Mouse (Mus musculus): ENCODE data around the gene Rpn2. TPM values are rescaled to one million over a fixed set of nuclear protein-coding genes. Genes with fewer than 3 reads are reported as not detected.

Gene Rpn2
- total RNA-seq, 2 experiments from 2014 or later, result 85.1 to 94.2 TPM

DNA sequence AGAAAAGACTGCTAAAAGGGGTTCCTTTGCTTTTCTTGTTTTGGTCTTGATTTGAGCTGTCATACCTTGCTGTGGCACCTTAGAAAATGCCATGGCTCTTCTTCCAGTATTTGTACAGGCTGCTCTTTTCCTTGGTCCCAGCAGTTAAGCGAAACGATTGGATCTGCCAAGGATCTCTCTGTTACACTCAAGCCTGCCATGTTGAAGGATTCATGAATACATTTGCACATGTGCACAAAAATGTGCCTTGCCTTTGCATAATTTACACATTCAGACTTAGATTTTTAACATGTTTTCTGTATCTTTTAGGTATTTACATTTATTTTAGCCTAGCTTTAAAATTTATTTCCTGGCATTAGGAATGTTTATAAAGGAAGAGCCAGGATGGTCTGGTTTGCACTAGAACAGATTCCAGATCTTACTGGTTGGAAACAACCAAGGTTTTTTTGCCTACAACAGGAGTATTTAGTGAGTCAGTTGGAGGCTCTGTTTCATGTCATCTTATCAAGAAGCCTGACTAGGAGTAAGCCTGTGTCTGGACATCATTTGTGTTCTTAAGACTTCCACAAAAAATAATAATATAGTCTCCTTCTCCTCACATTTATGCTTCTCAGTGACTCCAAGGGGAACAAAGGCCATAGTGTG lies 29.6 kb downstream of the Rpn2 start:
- intact Hi-C loops (cut with DNase I), result no loop called here
- DNase-seq (ENCODE audit: low spot score), result no peak

DNA sequence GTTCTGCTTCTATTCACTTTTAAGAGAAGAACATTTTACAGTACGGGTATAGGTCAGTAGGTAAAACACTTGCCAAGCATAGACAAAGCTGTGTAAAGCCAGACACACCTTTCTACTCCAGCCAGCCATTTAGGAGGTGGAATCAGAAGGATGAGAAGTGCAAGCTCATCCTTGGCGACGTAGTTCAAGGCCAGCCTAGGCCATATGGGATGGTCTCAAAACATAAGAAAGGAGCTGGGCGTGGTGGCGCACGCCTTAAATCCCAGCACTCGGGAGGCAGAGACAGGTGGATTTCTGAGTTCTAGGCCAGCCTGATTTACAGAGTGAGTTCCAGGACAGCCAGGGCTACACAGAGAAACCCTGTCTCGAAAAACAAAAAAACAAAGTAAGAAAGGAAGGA lies 30.8 kb downstream of the Rpn2 start:
- intact Hi-C loops (cut with DNase I), result no loop called here
- no peak for DNase-seq (ENCODE audit: low spot score)

DNA sequence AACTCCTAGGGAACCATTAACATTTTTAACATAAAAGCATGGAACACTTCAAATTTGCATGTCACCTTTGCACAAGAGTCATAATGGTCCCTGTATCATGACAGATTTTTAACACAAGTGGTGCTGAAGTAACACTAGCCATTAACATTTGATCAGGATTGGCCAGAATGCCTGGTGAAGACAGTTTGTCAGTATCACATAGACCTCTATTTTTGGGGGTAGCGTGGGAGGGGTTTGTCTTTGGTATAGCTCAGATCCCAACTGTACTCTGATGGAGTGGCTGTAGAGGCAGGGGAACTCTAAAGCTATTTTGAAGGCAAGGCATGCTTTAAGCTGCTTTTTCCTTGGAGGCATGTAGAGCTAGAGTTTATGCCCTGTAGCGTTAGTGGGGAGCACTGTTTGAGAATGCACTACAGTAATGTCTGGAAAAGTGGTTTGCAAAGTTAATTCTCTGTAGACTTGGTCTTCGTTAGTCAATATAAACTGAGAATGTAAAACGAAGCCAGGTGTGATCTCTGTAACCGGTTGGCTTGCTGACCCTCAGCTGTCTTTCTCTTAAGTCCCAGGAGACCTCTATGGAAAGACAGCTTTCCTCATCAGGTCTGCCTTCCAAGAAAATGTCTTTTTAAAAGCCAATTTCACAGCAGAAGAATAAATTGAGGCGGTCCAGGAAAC lies 32.3 kb downstream of the Rpn2 start:
- DNase-seq (ENCODE audit: low spot score), result no peak
- intact Hi-C loops (cut with DNase I), result no loop called here

DNA sequence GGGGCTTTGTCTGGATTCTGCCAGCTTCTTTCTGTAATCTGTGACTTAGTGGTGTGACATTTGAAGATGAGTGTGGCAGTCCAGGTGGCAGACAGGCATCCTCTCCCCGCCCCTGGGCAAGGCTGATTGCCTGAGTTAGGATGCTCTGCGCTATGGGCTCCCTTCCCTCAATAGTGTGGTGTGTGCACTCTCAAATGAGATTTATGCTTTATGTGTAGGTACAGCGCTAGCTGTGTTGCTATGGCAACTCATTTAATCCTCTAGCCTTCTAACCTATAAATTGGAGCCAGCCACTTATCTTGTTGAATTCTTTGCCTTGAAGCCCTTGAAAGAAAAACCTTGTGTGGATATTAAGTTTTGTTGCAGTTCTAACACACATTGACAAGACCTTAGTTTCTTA lies 34.9 kb downstream of the Rpn2 start:
- no peak for DNase-seq (ENCODE audit: low spot score)
- intact Hi-C loops (cut with DNase I), result no loop called here

DNA sequence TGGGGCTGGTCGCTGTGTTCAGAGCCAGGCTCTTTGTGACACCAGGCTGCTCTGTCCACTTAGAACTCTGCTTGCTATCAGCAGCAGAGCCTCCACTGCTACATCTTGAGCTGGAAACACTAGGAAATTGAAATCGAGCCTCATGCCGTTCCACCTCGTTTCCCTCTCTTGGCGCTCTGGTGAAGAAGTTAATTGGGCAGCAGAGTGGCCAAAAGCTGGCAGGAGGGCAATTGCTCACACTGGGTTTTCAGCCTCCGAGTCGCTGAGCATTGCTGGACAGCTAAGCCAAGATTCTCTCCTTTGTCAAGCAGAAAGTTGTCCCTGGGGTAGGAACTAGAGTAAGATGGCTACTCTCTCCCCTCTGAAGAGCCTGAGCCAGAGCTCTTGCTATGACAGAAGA lies 35.5 kb downstream of the Rpn2 start:
- no peak for DNase-seq (ENCODE audit: low spot score)
- intact Hi-C loops (cut with DNase I), result no loop called here

DNA sequence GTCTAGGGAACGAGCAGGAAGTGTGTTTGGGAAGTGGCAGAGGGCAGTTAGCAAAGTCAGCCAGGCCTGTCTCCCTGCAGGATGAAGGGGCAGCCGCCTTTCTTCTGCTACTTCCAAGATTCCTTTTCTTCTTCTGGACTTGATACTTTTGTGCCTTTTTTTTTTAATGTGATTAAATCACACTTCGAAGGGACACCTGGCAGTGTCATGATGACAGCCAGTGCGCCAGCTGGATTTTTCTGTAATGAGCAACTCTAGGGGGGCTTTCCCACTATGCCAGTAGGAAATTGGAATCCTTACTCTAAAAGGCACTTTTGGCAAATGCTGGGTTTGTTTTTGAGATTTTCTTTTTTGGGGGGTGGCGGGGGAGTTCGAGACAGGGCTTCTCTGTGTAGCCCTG lies 36.7 kb downstream of the Rpn2 start:
- intact Hi-C loops (cut with DNase I), result no loop called here
- DNase-seq (ENCODE audit: low spot score), result no peak

DNA sequence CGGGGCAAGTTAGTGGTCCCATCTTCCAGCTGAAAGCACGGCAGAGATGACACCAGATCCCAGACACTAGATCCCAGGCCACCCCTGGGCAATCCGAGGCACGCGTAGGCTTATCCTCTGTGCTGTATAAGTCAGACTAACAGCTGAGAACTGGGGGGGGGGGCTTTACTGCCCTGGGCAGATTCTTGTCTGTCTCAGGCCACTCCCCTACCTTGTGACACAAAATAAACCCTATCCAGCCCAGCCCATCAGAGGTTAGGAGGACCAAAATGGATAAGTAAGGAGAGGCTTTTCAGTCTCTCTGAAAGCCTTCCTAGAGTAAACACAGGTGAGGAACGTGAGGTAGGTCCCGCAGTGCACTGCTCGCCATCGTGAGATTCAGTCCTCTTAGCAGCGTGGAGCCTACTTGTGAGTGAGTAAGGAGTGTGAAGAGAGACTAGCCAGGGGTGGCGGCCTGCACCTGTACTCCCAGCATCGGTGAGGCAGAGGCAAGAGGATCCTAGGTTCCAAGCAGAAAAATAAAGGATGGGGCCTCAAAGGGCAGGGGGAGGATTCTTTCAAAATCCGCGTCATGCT lies 37.6 kb downstream of the Rpn2 start:
- DNase-seq (ENCODE audit: low spot score), result no peak
- intact Hi-C loops (cut with DNase I), result no loop called here

DNA sequence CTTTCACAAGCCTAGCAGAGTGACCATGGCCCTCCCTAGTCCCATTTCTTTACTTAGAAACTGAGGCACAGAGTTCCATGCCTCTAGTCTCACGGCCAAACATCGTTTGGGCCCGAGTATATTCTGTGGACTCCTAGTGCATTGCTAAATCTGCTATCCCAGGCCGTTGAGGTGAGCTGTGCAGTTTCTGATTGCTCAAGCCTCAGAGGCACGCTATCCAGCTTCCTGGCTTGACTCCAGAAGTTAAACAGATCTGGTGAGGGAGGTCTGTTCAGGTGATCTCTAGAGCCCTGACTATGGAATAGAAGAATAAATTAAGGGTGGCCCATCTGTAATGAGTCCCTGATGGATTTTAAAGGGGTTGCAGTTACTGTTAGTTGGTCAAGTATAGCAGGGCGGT lies 38.4 kb downstream of the Rpn2 start:
- no peak for DNase-seq (ENCODE audit: low spot score)
- intact Hi-C loops (cut with DNase I), result no loop called here

DNA sequence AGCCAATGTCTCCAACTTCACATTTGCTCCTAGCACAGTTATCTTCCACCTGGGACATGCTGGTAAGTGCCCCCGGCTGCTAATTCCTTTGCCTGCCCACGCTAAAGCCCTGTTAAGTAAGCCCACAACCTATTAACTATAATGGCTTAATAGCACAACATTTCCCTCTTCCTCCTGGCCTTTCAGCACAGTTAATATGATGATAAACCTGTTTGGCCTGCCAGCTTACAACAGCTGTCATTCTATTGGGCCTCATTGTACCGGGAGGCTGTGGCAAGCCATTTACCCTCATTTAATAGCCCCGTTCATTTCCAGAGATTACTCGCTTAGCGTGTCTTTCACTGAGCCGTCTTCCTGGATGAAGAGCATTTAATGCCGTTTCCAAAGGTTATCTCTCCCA lies 41.3 kb downstream of the Rpn2 start:
- intact Hi-C loops (cut with DNase I), result no loop called here
- DNase-seq (ENCODE audit: low spot score), result no peak

DNA sequence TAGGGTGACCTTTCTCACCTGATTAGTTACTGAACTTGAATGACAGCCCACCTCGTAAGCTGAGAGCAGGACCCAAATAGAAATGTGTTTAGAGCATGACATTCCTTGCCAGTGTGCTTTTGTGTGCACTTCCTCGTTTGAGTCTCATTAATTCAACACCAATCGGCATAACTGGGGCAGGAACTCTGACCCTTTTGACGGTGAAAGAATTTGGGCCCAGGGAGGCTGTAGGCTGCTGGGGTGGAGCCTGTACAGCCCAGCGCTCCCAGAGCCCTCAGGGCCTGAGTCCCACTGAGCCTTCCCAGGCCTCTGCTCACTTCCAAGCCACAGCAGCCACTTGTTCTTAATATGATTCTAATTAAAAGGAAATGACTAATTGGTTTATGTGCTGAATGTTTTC lies 42.1 kb downstream of the Rpn2 start:
- DNase-seq (ENCODE audit: low spot score), result no peak
- intact Hi-C loops (cut with DNase I), result no loop called here

DNA sequence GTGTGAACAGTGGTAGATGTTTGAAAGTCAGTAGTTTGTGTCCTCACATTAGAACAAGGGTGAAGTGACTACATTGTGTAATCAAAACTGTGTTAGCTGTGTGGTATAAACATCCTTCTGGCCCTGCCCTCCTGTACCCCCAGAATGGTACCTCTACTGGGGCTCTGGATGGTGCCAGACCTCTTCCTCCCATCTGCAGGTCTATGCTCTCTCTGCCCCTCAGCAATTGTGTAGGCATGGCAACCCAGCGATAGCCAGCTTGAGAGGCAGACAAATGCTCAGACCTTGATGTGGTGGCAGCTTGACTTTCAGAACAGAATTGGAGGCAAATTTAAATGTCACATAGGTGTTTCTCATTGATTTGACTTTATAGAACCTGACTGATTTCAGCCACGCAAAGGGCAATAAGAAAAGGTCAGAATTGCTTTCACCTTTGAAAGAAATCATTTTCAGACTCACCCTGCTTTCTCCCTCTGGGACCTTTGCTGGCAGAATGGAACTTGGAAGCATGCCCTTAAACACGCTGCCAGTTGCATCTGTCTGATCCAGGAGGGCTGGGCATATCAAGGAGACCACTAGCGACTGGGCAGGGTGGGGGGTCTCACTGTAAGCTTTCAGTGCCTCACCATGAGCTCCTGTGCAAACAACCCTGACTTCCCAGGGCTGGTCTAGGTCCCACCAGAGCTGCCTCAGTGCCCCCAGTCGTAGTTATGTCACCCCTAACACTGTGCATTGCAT lies 43.4 kb downstream of the Rpn2 start:
- intact Hi-C loops (cut with DNase I), result no loop called here
- no peak for DNase-seq (ENCODE audit: low spot score)

DNA sequence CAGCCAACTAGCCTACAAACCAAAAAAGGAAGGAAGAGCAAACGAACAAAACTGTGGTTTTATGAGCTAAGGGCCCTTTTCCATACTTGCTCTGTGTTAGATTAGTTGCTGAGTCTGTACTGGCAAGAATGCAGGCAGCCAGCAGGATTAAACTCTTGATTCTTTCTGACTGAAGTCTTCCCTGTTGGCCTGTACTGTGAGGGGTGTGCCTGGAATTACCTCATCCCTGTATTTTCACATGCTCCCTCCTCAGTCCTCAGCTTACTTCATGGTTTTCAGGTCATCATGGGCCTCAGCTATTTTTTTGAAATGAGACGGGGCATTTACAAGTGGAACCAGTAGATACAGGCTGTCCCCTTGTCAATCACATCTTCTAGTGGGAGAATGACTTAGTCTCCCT lies 46.4 kb downstream of the Rpn2 start:
- DNase-seq (ENCODE audit: low spot score), result no peak
- intact Hi-C loops (cut with DNase I), result no loop called here

DNA sequence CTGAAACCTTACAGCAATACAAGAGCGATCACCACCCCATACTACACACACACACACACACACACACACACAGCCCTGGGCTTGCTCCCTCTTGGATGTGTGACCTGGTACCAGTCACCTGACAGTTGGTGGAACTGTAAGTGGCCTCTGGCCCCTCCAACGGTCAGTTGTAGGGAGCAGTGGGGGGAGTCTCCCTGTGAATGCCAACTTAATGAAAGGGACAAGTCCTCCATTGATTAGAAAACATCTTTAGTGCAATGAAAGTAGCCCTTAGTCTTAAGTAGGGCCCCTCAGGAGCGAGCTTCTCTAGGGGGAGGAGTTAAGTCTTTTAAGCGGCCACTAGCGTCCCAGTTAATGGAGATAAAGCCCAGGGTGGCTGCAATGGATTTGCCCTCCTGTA lies 49.3 kb downstream of the Rpn2 start:
- intact Hi-C loops (cut with DNase I), result no loop called here
- no peak for DNase-seq (ENCODE audit: low spot score)

DNA sequence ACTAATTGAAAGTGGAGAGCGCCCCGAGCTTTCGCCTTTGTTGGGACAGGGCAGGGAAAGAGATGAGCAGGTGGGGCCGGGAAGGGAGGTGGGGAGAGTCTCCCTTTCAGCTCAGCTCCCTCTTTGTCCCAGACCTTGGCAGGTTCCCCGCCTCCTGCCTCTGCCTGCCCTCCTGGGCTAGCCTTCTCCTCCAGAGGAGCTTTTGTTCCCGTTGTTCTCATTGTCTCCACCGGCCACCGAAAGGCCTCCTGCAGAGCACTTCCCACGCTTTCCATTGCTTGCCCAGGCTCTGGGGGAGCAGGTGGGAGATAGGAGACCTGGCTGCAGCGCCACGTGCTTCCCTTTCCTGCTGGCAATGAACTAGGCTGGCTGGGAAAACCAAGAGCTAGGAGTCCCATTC lies 49.8 kb downstream of the Rpn2 start:
- intact Hi-C loops (cut with DNase I), result no loop called here
- DNase-seq (ENCODE audit: low spot score), result no peak

DNA sequence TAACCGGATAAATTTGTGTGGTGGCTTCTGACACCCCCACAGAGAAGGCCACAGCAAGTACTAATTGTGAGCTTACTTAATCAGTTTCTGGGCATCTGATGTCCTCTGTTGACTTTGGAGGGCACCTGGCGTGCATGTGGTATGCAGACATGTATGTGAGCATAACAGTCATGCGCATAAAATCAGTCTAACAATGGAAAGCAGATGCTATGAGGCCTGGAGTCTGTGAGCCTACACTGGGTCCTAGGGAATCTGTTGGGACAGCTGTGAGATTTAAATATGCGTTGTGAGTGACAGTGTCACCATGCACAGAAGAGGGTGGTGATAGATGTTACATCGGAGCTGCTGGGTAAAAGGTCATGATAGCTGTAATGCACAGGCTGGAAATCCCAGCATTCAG lies 53.2 kb downstream of the Rpn2 start:
- DNase-seq (ENCODE audit: low spot score), result no peak
- intact Hi-C loops (cut with DNase I), result no loop called here

DNA sequence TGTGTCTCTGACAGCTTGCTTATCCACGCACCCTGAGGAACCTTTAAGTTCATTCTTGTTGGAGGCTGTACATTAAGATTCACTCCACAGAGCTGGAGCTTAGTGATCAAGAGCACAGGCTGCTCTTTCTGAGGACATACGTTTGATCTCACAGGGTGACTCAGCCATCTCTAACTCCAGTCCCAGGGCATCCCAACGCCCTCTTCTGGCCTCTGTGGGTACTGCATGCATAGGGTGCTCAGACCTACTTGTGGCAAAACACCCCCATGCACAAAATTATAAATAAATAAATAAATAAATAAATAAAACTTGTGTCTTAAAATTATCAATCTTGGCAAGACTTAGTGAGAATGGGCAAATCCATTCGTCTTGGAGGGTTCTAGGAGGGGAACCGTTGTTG lies 59.8 kb downstream of the Rpn2 start:
- intact Hi-C loops (cut with DNase I), result no loop called here
- no peak for DNase-seq (ENCODE audit: low spot score)

DNA sequence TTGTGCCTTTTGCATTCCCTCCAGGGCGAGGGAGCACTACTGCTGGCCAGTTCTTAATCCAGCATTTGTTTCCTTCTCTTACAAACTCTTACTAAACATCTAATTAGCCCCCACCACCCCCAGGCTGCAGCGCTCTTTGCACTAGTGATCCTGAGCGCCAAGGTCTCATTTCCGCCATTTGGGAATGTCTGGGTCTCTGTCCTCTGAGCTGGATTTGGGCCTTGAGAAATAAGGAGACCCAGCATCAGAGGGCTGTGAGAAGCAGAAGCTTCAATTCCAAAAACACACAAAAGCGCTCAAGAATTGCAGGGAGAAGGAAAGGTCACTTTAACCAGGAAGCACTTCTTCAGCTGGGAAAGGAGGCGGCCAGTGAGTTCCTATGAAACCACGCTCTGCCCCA lies 60.7 kb downstream of the Rpn2 start:
- DNase-seq (ENCODE audit: low spot score), result no peak
- intact Hi-C loops (cut with DNase I), result no loop called here

DNA sequence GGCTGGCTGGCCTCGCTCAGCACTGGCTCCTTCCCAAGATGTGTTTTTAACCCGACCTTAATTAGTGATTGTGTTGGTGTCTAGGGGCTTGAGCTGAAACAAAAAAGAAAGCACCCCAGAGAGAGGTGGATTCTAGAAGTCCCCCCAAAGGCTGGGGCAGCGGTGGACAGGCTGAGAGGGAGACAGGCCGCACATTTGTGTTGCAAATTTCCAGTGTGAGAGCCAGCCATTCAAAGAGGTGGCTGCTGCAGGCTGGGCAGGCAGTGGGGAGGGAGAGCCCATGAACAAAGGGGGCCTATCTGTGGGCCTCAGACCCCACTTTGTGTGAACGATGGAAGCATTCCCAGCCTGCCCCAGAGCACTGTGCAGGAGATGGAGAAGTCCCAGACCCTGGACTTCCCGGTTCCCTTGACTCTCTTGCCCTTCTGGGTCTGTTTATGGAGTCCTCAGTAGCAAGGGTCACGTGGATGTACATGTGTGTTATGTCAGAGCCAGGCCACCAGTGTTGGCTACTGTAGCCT lies 61.5 kb downstream of the Rpn2 start:
- intact Hi-C loops (cut with DNase I), result no loop called here
- DNase-seq (ENCODE audit: low spot score), result peak; percentile 28

DNA sequence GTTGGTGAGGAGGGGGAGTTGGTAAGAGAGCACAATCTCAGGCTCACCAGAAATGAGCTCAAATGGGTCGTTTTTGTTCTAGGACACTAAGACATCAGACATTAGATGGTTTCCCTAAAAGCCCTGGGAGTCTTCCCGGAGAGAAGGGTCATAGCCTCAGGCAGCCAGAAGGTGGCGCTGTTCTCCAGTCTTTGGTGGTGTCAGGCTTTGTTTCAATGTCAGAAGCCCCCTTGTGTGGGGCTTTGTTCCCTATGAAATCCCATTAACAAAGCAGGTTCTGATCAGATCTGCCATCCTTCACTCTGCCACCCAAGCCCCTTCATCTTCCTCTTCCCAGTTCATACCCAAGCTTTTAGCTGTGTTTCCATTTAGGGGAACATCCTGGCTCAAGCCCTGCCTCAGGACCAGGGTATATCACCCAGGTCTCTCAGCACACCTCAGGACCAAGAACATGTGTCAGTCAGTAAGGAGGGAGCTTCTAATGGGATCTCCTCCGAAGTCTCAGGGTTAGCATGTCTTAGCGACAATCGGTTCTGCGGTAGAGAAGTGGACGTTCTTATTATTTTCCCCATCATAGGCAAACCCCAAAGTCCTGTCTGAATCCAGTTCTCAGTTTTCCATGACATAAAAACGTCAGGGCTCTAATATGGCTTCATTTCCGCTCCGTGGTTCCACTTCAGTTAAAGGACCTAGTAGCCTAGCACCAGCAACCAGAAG lies 62.9 kb downstream of the Rpn2 start:
- no peak for DNase-seq (ENCODE audit: low spot score)
- intact Hi-C loops (cut with DNase I), result loop anchor here (1.0 kb wide), 2 partner anchors 116 to 230 kb away; partner anchors contain the start of gene Blcap

DNA sequence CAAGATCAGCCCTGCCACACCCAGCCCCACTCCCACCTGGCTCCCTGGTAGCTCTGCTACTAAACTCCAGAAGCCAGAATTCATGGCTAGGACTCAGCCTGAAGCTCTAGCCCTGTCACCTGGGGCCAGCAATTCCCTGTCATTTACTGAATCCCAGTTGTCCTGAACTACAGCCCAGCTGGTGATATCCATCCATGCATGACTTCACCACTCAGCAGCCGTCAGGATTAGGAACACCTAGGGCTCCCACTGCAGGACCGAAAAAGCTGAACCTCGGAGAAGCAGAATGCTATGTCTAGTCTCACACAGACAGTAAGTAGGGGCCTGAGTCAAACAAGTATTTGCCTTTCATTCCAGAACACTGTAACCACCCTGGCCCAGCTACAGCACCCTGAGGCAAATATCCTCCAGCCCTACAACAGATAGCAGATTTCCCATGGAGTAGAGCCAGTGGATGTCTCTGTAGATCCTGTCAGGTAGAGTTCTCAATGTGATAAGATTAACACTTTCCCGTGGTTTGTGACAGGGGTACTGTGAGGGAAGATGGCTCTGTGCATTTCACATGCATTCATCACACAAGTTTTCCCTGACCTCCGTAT lies 63.6 kb downstream of the Rpn2 start:
- intact Hi-C loops (cut with DNase I), result no loop called here
- DNase-seq (ENCODE audit: low spot score), result no peak

Data from heart, postnatal 25 days (tissue).